Mouse (Mus musculus) ES-CJ7 (cell line): ENCODE data around the gene Gm37240.

Source experiments
- DNase-seq: peaks from one replicate; pipeline ENCODE4 v3.0.0; 2011; ENCODE audit warnings: low read depth, low spot score

Gm37240 gene

GRCm38 (mm10) chr3:85749348-85749747 is 138.0 kb downstream of the Gm37240 start:
- no peak for DNase-seq

GRCm38 (mm10) chr3:85748863-85749262 is 138.5 kb downstream of the Gm37240 start:
- peak; percentile 9 for DNase-seq

- no peak for DNase-seq
Observed at GRCm38 (mm10) chr3:85746116-85746515, 141.2 kb downstream of the Gm37240 start.

GRCm38 (mm10) chr3:85741767-85742166 is 145.6 kb downstream of the Gm37240 start:
- no peak for DNase-seq

- no peak for DNase-seq
Observed at GRCm38 (mm10) chr3:85738591-85738990, 148.7 kb downstream of the Gm37240 start.

GRCm38 (mm10) chr3:85733939-85734729 is 153.2 kb downstream of the Gm37240 start:
- DNase-seq, result no peak

- no peak for DNase-seq
Observed at GRCm38 (mm10) chr3:85727171-85727570, 160.1 kb downstream of the Gm37240 start.

GRCm38 (mm10) chr3:85725971-85726370 is 161.3 kb downstream of the Gm37240 start:
- DNase-seq, result no peak

- DNase-seq, result no peak
Observed at GRCm38 (mm10) chr3:85725110-85725509, 162.2 kb downstream of the Gm37240 start.

- DNase-seq, result no peak
Observed at GRCm38 (mm10) chr3:85722581-85722980, 164.7 kb downstream of the Gm37240 start.

- DNase-seq, result no peak
Observed at GRCm38 (mm10) chr3:85715764-85716297, 171.5 kb downstream of the Gm37240 start.

- no peak for DNase-seq
Observed at GRCm38 (mm10) chr3:85713936-85714709, 173.2 kb downstream of the Gm37240 start.

- peak; percentile 49 for DNase-seq
Observed at GRCm38 (mm10) chr3:85710695-85711094, 176.6 kb downstream of the Gm37240 start.

GRCm38 (mm10) chr3:85707421-85707820 is 179.9 kb downstream of the Gm37240 start:
- DNase-seq, result peak; percentile 23

GRCm38 (mm10) chr3:85703141-85703882 is 184.0 kb downstream of the Gm37240 start:
- DNase-seq, result no peak

GRCm38 (mm10) chr3:85698496-85698895 is 188.8 kb downstream of the Gm37240 start:
- no peak for DNase-seq

GRCm38 (mm10) chr3:85695056-85695455 is 192.3 kb downstream of the Gm37240 start:
- DNase-seq, result no peak

GRCm38 (mm10) chr3:85693013-85693412 is 194.3 kb downstream of the Gm37240 start:
- no peak for DNase-seq

- no peak for DNase-seq
Observed at GRCm38 (mm10) chr3:85691134-85691533, 196.2 kb downstream of the Gm37240 start.

- no peak for DNase-seq
Observed at GRCm38 (mm10) chr3:85688341-85688740, 199.0 kb downstream of the Gm37240 start.

GRCm38 (mm10) chr3:85685271-85685670 is 202.0 kb downstream of the Gm37240 start:
- no peak for DNase-seq

GRCm38 (mm10) chr3:85683618-85684017 is 203.7 kb downstream of the Gm37240 start:
- no peak for DNase-seq
